Mouse (Mus musculus) megakaryocyte-erythroid progenitor cell, adult 5 weeks (primary cell): Measurements from ENCODE around the gene Tpk1. TPM values are rescaled to one million over a fixed set of nuclear protein-coding genes. Genes with fewer than 3 reads are reported as not detected.

Experiments used
- polyA plus RNA-seq: library from polyadenylated mRNA; stranded (reverse); fragments of >175 nt; gene quantifications from 2 replicates; pipeline ENCODE4 v1.2.3, GENCODE M21; 2012

Gene Tpk1
- polyA plus RNA-seq, result 0.34 and 1.0 TPM in 2 replicates

GRCm38 (mm10) chr6:43665677-43666546 is at the start of gene Tpk1:
Gene Tpk1, minus strand, starts transcription at chr6:43666278.

GRCm38 (mm10) chr6:43309454-43309853 is 356.6 kb downstream of the Tpk1 start, which contains the start of gene Nobox:
Gene Nobox, minus strand, starts transcription at chr6:43309554.

